Mouse (Mus musculus) embryonic fibroblast, embryonic 13.5 days (primary cell): ENCODE measurements around the gene Serpini1.

ENCODE experiments used
- CTCF ChIP-seq: IDR thresholded peaks from 2 replicates; pipeline ENCODE4 v1.5.1; 2011; ENCODE audit warnings: mild to moderate bottlenecking, control low read depth, low read length, moderate library complexity, borderline replicate concordance; ENCODE audit not compliant: insufficient read depth
- POLR2A ChIP-seq: IDR thresholded peaks from 2 replicates; pipeline ENCODE4 v1.6.1; 2011; ENCODE audit warnings: low read depth, mild to moderate bottlenecking, control low read depth, low read length, moderate library complexity

DNA sequence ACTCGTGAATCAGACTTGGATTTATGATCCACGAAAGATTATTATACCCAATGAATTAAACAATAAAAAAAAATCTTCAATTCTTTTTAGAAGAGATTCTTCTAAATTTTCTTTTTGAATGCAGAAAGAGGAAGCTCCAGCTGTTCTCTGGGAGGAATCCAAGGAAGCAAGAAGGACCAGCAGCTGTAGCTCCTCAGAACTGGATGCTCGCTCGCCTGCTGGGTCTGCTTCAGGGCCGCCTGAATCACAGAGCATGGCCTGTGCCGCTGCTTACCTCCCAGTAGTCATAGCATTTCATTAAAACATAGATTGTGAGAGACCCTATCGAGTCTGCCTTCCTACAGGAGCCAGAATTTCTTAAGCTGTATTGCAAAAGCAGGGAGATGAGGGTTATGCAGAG lies 53.7 kb downstream of the Serpini1 start:
- TF ChIP-seq POLR2A (no peak), CTCF (no peak)
